Mouse (Mus musculus) gonadal fat pad, adult 2 months (tissue): ENCODE measurements around the gene Tipin. TPM values are rescaled to one million over a fixed set of nuclear protein-coding genes. Genes with fewer than 3 reads are reported as not detected.
"Not testable (repeated sequence)": the region's sequence is repeated elsewhere in the genome, so short reads cannot be mapped to it uniquely, and the experiment has no call there.

Experiments used
- DNase-seq: peaks from one replicate; pipeline ENCODE4 v3.0.0-alpha.2; 2012; ENCODE audit warnings: low read depth
- polyA plus RNA-seq: library from polyadenylated mRNA; depleted of rRNA; stranded (reverse); fragments of >200 nt; gene quantifications from 2 replicates; pipeline ENCODE4 v1.2.3, GENCODE M21; 2012; rRNA removed

The Tipin gene
- polyA plus RNA-seq, result 8.1 and 9.0 TPM in 2 replicates

- DNase-seq, result peak; percentile 33
These were observed at the start of gene Tipin for GRCm38 (mm10) chr9:64281105-64281780. Gene Tipin, plus strand, starts transcription at chr9:64281581.

- DNase-seq, result no peak
These were observed 49.7 kb upstream of the Tipin start for GRCm38 (mm10) chr9:64231674-64232073.

GRCm38 (mm10) chr9:64232257-64232957 lies 49.0 kb upstream of the Tipin start:
- no peak for DNase-seq

GRCm38 (mm10) chr9:64233656-64234055 lies 47.7 kb upstream of the Tipin start:
- no peak for DNase-seq

GRCm38 (mm10) chr9:64234768-64235435 lies 46.5 kb upstream of the Tipin start, which contains the start of gene Uchl4:
Gene Uchl4, plus strand, starts transcription at chr9:64235201.
- no peak for DNase-seq

- no peak for DNase-seq
These were observed 45.3 kb upstream of the Tipin start for GRCm38 (mm10) chr9:64236056-64236455.

- no peak for DNase-seq
These were observed 41.3 kb upstream of the Tipin start for GRCm38 (mm10) chr9:64240116-64240515.

- no peak for DNase-seq
These were observed 40.7 kb upstream of the Tipin start for GRCm38 (mm10) chr9:64240681-64241080.

GRCm38 (mm10) chr9:64242381-64242831 lies 39.0 kb upstream of the Tipin start:
- no peak for DNase-seq

- no peak for DNase-seq
These were observed 32.0 kb upstream of the Tipin start for GRCm38 (mm10) chr9:64249371-64249770.

GRCm38 (mm10) chr9:64250111-64250730 lies 31.2 kb upstream of the Tipin start:
- DNase-seq, result no peak

GRCm38 (mm10) chr9:64252591-64253020 lies 28.8 kb upstream of the Tipin start:
- no peak for DNase-seq

- peak; percentile 70 for DNase-seq
These were observed 28.1 kb upstream of the Tipin start, which contains the start of gene Map2k1 for GRCm38 (mm10) chr9:64253021-64253904. Gene Map2k1, minus strand, starts transcription at chr9:64253631.

GRCm38 (mm10) chr9:64255422-64255821 lies 26.0 kb upstream of the Tipin start:
- DNase-seq, result peak; percentile 54

- DNase-seq, result no peak
These were observed 25.2 kb upstream of the Tipin start for GRCm38 (mm10) chr9:64256204-64256603.

- DNase-seq, result no peak
These were observed 21.5 kb upstream of the Tipin start for GRCm38 (mm10) chr9:64259906-64260305.

GRCm38 (mm10) chr9:64261023-64261422 lies 20.4 kb upstream of the Tipin start:
- no peak for DNase-seq

- no peak for DNase-seq
These were observed 16.6 kb upstream of the Tipin start for GRCm38 (mm10) chr9:64264813-64265212.

- no peak for DNase-seq
These were observed 14.2 kb upstream of the Tipin start for GRCm38 (mm10) chr9:64267231-64267630.

- no peak for DNase-seq
These were observed 13.2 kb upstream of the Tipin start for GRCm38 (mm10) chr9:64268196-64268595.

- not testable (repeated sequence) for DNase-seq
These were observed 12.5 kb upstream of the Tipin start for GRCm38 (mm10) chr9:64268836-64269235.
